In genomic region chr15:62397009-62397408, GRCm38 (mm10) we compare ENCODE assay signal across 27 mouse cellular contexts.
DNase-seq lines count a peak whose midpoint lies in the region; ATAC-seq and TF ChIP-seq lines count a peak whose summit lies in the region.
"Had no signal": no experiment of that assay in that cellular context is flagged by ENCODE, and none has a peak within 500 bp of the region (broad histone marks: within the 10 kb centered on the region; RNA-seq: fewer than 3 reads in every experiment).

No protein-coding gene starts in this region.

- no peak for TF ChIP-seq CTCF in hindbrain, postnatal 0 days (IDR thresholded peaks at IDR 0.05; ENCODE audit: low read depth)

- no peak for ATAC-seq in hindbrain, embryonic 13.5 days (ENCODE audit: low FRiP score)
- no peak for ATAC-seq in hindbrain, postnatal 0 days
- ATAC-seq: activated CD4-positive, CD25-positive, alpha-beta regulatory T cell, adult 4 months; forebrain, embryonic 16.5 days had no signal

- no peaks in the 10 kb centered on the region for H3K27me3 ChIP-seq in hindbrain, embryonic 13.5 days
- no peaks in the 10 kb centered on the region for H3K27me3 ChIP-seq in hindbrain, postnatal 0 days (ENCODE audit: insufficient read depth, low read length)
- H3K27me3 ChIP-seq: CH12.LX; heart, embryonic 13.5 days had no signal

- no peak overlapping the region for H3K4me3 ChIP-seq in hindbrain, embryonic 13.5 days
- H3K4me3 ChIP-seq in hindbrain, postnatal 0 days (ENCODE audit: low read length), result no peak overlapping the region
- H3K4me3 ChIP-seq: forebrain, embryonic 10.5 days; heart, adult 2 months; heart, embryonic 13.5 days had no signal

- no peaks in the 10 kb centered on the region for H3K4me1 ChIP-seq in hindbrain, embryonic 13.5 days (replicated peaks)
- no peaks in the 10 kb centered on the region for H3K4me1 ChIP-seq in hindbrain, postnatal 0 days (ENCODE audit: insufficient read depth, low read length)
- H3K4me1 ChIP-seq: forebrain, embryonic 10.5 days; heart, embryonic 13.5 days had no signal

- H3K9me3 ChIP-seq in hindbrain, embryonic 13.5 days, result no peaks in the 10 kb centered on the region
- H3K9me3 ChIP-seq in hindbrain, postnatal 0 days (ENCODE audit: low read length), result no peaks in the 10 kb centered on the region
- H3K9me3 ChIP-seq: forebrain, embryonic 10.5 days; G1E had no signal

- H3K4me2 ChIP-seq in hindbrain, embryonic 13.5 days, result no peak overlapping the region
- no peak overlapping the region for H3K4me2 ChIP-seq in hindbrain, postnatal 0 days (ENCODE audit: low read depth, low read length)
- H3K4me2 ChIP-seq: heart, embryonic 13.5 days; hindbrain, embryonic 14.5 days; liver, embryonic 11.5 days had no signal

- WGBS in hindbrain, embryonic 13.5 days, result 85% methylated on average over 7 of the region's 7 CpGs
- 84% methylated on average over 7 of the region's 7 CpGs for WGBS in hindbrain, postnatal 0 days

- peak; percentile 11 for DNase-seq in urinary bladder, postnatal 14 days (ENCODE audit: low spot score)
- no peak for DNase-seq in urinary bladder, postnatal 10 days (ENCODE audit: low spot score)
- DNase-seq in kidney, adult 8-10 months, result peak; percentile 57 to 80
- DNase-seq in kidney, postnatal 10 days, result peak; percentile 36
- no peak for DNase-seq in hindbrain, postnatal 0 days (ENCODE audit: low spot score)
- DNase-seq in layer of hippocampus, postnatal 10 days (ENCODE audit: low spot score in 2 of 2), result no peak
- DNase-seq: adrenal gland, adult 8-10 months; B cell, adult 2 months; cerebellum, adult 11-12 months; cerebellum, postnatal 10 days; gastrocnemius, postnatal 10 days; heart, adult 2 months; heart, postnatal 14 days; lung, adult 18-20 months; lung, postnatal 4 days; midbrain, embryonic 14.5 days; right cerebral cortex, postnatal 25 days; thymus, postnatal 25 days had no signal

- H3K36me3 ChIP-seq in hindbrain, embryonic 13.5 days, result no peaks in the 10 kb centered on the region
- H3K36me3 ChIP-seq in hindbrain, postnatal 0 days (ENCODE audit: insufficient read depth, low read length), result no peaks in the 10 kb centered on the region
- H3K36me3 ChIP-seq: forebrain, embryonic 10.5 days; G1E; heart, embryonic 13.5 days had no signal

- no peak overlapping the region for H3K27ac ChIP-seq in hindbrain, embryonic 13.5 days
- no peak overlapping the region for H3K27ac ChIP-seq in hindbrain, postnatal 0 days
- H3K27ac ChIP-seq: forebrain, embryonic 10.5 days; heart, adult 2 months; heart, embryonic 13.5 days; hindbrain, embryonic 14.5 days had no signal

- no peak overlapping the region for H3K9ac ChIP-seq in hindbrain, embryonic 13.5 days
- no peak overlapping the region for H3K9ac ChIP-seq in hindbrain, postnatal 0 days (replicated peaks; ENCODE audit: low read length)
- H3K9ac ChIP-seq: heart, embryonic 13.5 days; hindbrain, embryonic 14.5 days had no signal

Comparison
In these comparisons a context has a peak if more than half of its experiments do, and no peak if none do; other contexts are left out.
1. DNase-seq: peak in urinary bladder, postnatal 14 days (single experiment), kidney, adult 8-10 months (2 of 2) and kidney, postnatal 10 days (single experiment); none in urinary bladder, postnatal 10 days (single experiment), hindbrain, postnatal 0 days (single experiment) and layer of hippocampus, postnatal 10 days (0 of 2).